In the genomic region with DNA sequence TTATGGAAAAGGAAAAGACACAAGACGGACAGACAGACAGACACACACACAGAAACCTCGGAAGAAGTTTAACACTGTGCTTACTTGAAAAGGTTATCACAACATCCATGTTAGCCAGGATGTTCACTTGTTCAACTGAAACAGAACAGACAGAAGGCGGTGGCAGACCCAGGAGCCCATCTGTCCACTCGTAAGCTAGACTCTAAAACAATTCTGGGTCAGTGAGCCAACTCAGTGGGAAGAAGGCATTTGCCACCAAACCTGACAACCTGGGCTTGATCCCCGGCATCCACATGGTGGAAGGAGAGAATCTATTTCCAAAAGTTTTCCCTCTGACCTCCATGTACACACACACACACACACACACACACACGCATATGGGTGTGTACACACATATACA, we compare ENCODE assay signal across 21 mouse cellular contexts.
DNase-seq lines count a peak whose midpoint lies in the region; ATAC-seq and TF ChIP-seq lines count a peak whose summit lies in the region.
"Had no signal": no experiment of that assay in that cellular context is flagged by ENCODE, and none has a peak within 500 bp of the region (broad histone marks: within the 10 kb centered on the region; RNA-seq: fewer than 3 reads in every experiment).

No protein-coding gene starts in this region.

- no peaks in the 10 kb centered on the region for H3K27me3 ChIP-seq in hindbrain, embryonic 13.5 days
- H3K27me3 ChIP-seq in forebrain, postnatal 0 days (ENCODE audit: insufficient read depth, low read length), result no peaks in the 10 kb centered on the region
- no peaks in the 10 kb centered on the region for H3K27me3 ChIP-seq in lung, postnatal 0 days (replicated peaks; ENCODE audit: insufficient read depth, low read length)
- H3K27me3 ChIP-seq: forebrain, embryonic 13.5 days; heart, embryonic 13.5 days; hindbrain, embryonic 15.5 days had no signal

- H3K9me3 ChIP-seq in hindbrain, embryonic 13.5 days, result no peaks in the 10 kb centered on the region
- H3K9me3 ChIP-seq in forebrain, postnatal 0 days (ENCODE audit: low read length), result no peaks in the 10 kb centered on the region
- H3K9me3 ChIP-seq in lung, postnatal 0 days (ENCODE audit: low read length), result no peaks in the 10 kb centered on the region
- H3K9me3 ChIP-seq: forebrain, embryonic 10.5 days; forebrain, embryonic 13.5 days; heart, embryonic 13.5 days; hindbrain, embryonic 15.5 days had no signal

- 92% methylated on average over 6 of the region's 6 CpGs for WGBS in hindbrain, embryonic 13.5 days
- 90% methylated on average over 6 of the region's 6 CpGs for WGBS in forebrain, postnatal 0 days
- WGBS in lung, postnatal 0 days, result 90% methylated on average over 6 of the region's 6 CpGs

- no peak overlapping the region for H3K9ac ChIP-seq in hindbrain, embryonic 13.5 days
- no peak overlapping the region for H3K9ac ChIP-seq in forebrain, postnatal 0 days
- H3K9ac ChIP-seq in lung, postnatal 0 days (replicated peaks; ENCODE audit: low read depth), result no peak overlapping the region
- H3K9ac ChIP-seq: forebrain, embryonic 13.5 days; heart, embryonic 13.5 days; hindbrain, embryonic 15.5 days had no signal

- no peak overlapping the region for H3K27ac ChIP-seq in hindbrain, embryonic 13.5 days
- H3K27ac ChIP-seq in forebrain, postnatal 0 days (ENCODE audit: low read depth, low read length), result no peak overlapping the region
- no peak overlapping the region for H3K27ac ChIP-seq in lung, postnatal 0 days (ENCODE audit: low read length)
- H3K27ac ChIP-seq: forebrain, embryonic 10.5 days; forebrain, embryonic 13.5 days; heart, embryonic 13.5 days; hindbrain, embryonic 15.5 days had no signal

- H3K4me3 ChIP-seq in hindbrain, embryonic 13.5 days, result no peak overlapping the region
- no peak overlapping the region for H3K4me3 ChIP-seq in forebrain, postnatal 0 days (ENCODE audit: low read depth, low read length)
- no peak overlapping the region for H3K4me3 ChIP-seq in lung, postnatal 0 days (ENCODE audit: low read depth, low read length)
- H3K4me3 ChIP-seq: forebrain, embryonic 10.5 days; forebrain, embryonic 13.5 days; heart, embryonic 13.5 days; hindbrain, embryonic 15.5 days had no signal

- ATAC-seq in hindbrain, embryonic 13.5 days (ENCODE audit: low FRiP score), result no peak
- ATAC-seq in forebrain, postnatal 0 days, result no peak
- ATAC-seq in lung, postnatal 0 days, result no peak
- ATAC-seq: activated CD4-positive, CD25-positive, alpha-beta regulatory T cell, adult 4 months; forebrain, embryonic 13.5 days; forebrain, embryonic 16.5 days; intestine, postnatal 0 days had no signal

- no peak for TF ChIP-seq EP300 in lung, postnatal 0 days (IDR thresholded peaks at IDR 0.05)

- H3K4me1 ChIP-seq in hindbrain, embryonic 13.5 days (replicated peaks), result peaks cover 6% of the 10 kb centered on the region
- H3K4me1 ChIP-seq in forebrain, postnatal 0 days (ENCODE audit: insufficient read depth), result no peaks in the 10 kb centered on the region
- H3K4me1 ChIP-seq in lung, postnatal 0 days (ENCODE audit: insufficient read depth, low read depth, low read length), result no peaks in the 10 kb centered on the region
- H3K4me1 ChIP-seq: forebrain, embryonic 13.5 days had no signal

- H3K4me2 ChIP-seq in hindbrain, embryonic 13.5 days, result no peak overlapping the region
- H3K4me2 ChIP-seq in forebrain, postnatal 0 days (ENCODE audit: low read depth), result no peak overlapping the region
- no peak overlapping the region for H3K4me2 ChIP-seq in lung, postnatal 0 days (replicated peaks; ENCODE audit: low read depth, low read length)
- H3K4me2 ChIP-seq: forebrain, embryonic 13.5 days; heart, embryonic 13.5 days; hindbrain, embryonic 15.5 days had no signal

- DNase-seq in brain, adult 2 months (ENCODE audit: low read depth, low spot score), result peak; percentile 88
- DNase-seq in cerebellum, adult 11-12 months, result peak; percentile 59
- peak; percentile 40 for DNase-seq in cerebellum, adult 8-10 months
- DNase-seq in cerebellum, postnatal 25 days, result peak; percentile 43 to 59
- no peak for DNase-seq in forebrain, postnatal 0 days
- no peak for DNase-seq in lung, postnatal 0 days (ENCODE audit: low spot score)
- DNase-seq: adrenal gland, adult 8-10 months; adrenal gland, postnatal 25 days; gastrocnemius, postnatal 25 days; heart, adult 18-20 months; heart, postnatal 14 days; heart, postnatal 4 days; kidney, adult 2 months had no signal

- TF ChIP-seq CTCF in forebrain, postnatal 0 days (IDR thresholded peaks at IDR 0.05; ENCODE audit: low read depth), result no peak
- TF ChIP-seq CTCF in lung, postnatal 0 days (IDR thresholded peaks at IDR 0.05), result no peak

- H3K36me3 ChIP-seq in hindbrain, embryonic 13.5 days, result peaks cover 48% of the 10 kb centered on the region
- peaks cover 41% of the 10 kb centered on the region for H3K36me3 ChIP-seq in forebrain, postnatal 0 days (ENCODE audit: insufficient read depth)
- peaks cover 19% of the 10 kb centered on the region; the same call in 1 of the 2 replicates for H3K36me3 ChIP-seq in lung, postnatal 0 days (ENCODE audit: insufficient read depth, low read length)

Comparison
In these comparisons a context has a peak if more than half of its experiments do, and no peak if none do; other contexts are left out.
1. DNase-seq: peak in brain, adult 2 months (single experiment), cerebellum, adult 11-12 months (single experiment), cerebellum, adult 8-10 months (single experiment) and cerebellum, postnatal 25 days (2 of 2); none in forebrain, postnatal 0 days (single experiment) and lung, postnatal 0 days (single experiment).